Mouse (Mus musculus): ENCODE data around the gene Rcan3. TPM values are rescaled to one million over a fixed set of nuclear protein-coding genes. Genes with fewer than 3 reads are reported as not detected.

The Rcan3 gene
- polyA plus RNA-seq, 1 experiment from 2014 or later = 14.1 TPM

GRCm38 (mm10) chr4:135439904-135440522, 6.4 kb upstream of the Rcan3 start:
- Histone ChIP-seq H3K27ac (ENCODE audit: low read depth, low read length) (no peak overlapping the region), H3K4me3 (ENCODE audit: low read depth, low read length) (no peak overlapping the region), H3K36me3 (ENCODE audit: control insufficient read depth, insufficient read depth, low read length) (no peaks in the 10 kb centered on the region), H3K27me3 (ENCODE audit: control insufficient read depth, insufficient read depth, low read length) (no peaks in the 10 kb centered on the region), H3K9ac (ENCODE audit: low read length) (no peak overlapping the region), H3K4me2 (ENCODE audit: low read depth, low read length, severe bottlenecking) (no peak overlapping the region), H3K4me1 (replicated peaks; ENCODE audit: control insufficient read depth, insufficient read depth, low read length) (0 out of 2 replicates have a peak, but pooled peaks cover 2% of the 10 kb centered on the region), H3K9me3 (ENCODE audit: control insufficient read depth, low read length) (no peaks in the 10 kb centered on the region)
- 72% methylated on average over 9 of the region's 9 CpGs for WGBS
- ATAC-seq (replicated peaks; ENCODE audit: low FRiP score) (no peak), DNase-seq (ENCODE audit: low spot score) (peak; percentile 69)

- 0 out of 2 replicates have a peak, but pooled peaks cover 2% of the 10 kb centered on the region for H3K4me1 ChIP-seq (replicated peaks; ENCODE audit: control insufficient read depth, insufficient read depth, low read length)
- peak; percentile 86 for DNase-seq (ENCODE audit: low spot score)
- no peaks in the 10 kb centered on the region for H3K36me3 ChIP-seq (ENCODE audit: control insufficient read depth, insufficient read depth, low read length)
- H3K9me3 ChIP-seq (ENCODE audit: control insufficient read depth, low read length) = no peaks in the 10 kb centered on the region
- peak overlapping the region; percentile 6; the same call in 1 of the 2 replicates for H3K4me2 ChIP-seq (ENCODE audit: low read depth, low read length, severe bottlenecking)
- ATAC-seq (replicated peaks; ENCODE audit: low FRiP score) = peak; percentile 87
- H3K9ac ChIP-seq (ENCODE audit: low read length) = peak overlapping the region; percentile 47; the same call in 1 of the 2 replicates
- H3K27ac ChIP-seq (ENCODE audit: low read depth, low read length) = no peak overlapping the region
- H3K27me3 ChIP-seq (ENCODE audit: control insufficient read depth, insufficient read depth, low read length) = no peaks in the 10 kb centered on the region
- WGBS = 5% methylated on average over 15 of the region's 15 CpGs
- no peak overlapping the region for H3K4me3 ChIP-seq (ENCODE audit: low read depth, low read length)
These were observed 5.6 kb upstream of the Rcan3 start for GRCm38 (mm10) chr4:135439188-135439647.

- Histone ChIP-seq H3K9ac (ENCODE audit: low read length) (no peak overlapping the region), H3K9me3 (ENCODE audit: control insufficient read depth, low read length) (no peaks in the 10 kb centered on the region), H3K4me3 (ENCODE audit: low read depth, low read length) (no peak overlapping the region), H3K4me2 (ENCODE audit: low read depth, low read length, severe bottlenecking) (no peak overlapping the region), H3K27ac (ENCODE audit: low read depth, low read length) (no peak overlapping the region), H3K27me3 (ENCODE audit: control insufficient read depth, insufficient read depth, low read length) (no peaks in the 10 kb centered on the region), H3K36me3 (ENCODE audit: control insufficient read depth, insufficient read depth, low read length) (no peaks in the 10 kb centered on the region), H3K4me1 (replicated peaks; ENCODE audit: control insufficient read depth, insufficient read depth, low read length) (peaks cover 2% of the 10 kb centered on the region; the same call in 1 of the 2 replicates)
- ATAC-seq (replicated peaks; ENCODE audit: low FRiP score) (no peak), DNase-seq (ENCODE audit: low spot score) (no peak)
These were observed 4.3 kb upstream of the Rcan3 start for GRCm38 (mm10) chr4:135437924-135438323.

GRCm38 (mm10) chr4:135436291-135436690, 2.6 kb upstream of the Rcan3 start:
- no peak overlapping the region for H3K9ac ChIP-seq (ENCODE audit: low read length)
- 58% methylated on average over 13 of the region's 13 CpGs for WGBS
- H3K27me3 ChIP-seq (ENCODE audit: control insufficient read depth, insufficient read depth, low read length) = no peaks in the 10 kb centered on the region
- DNase-seq (ENCODE audit: low spot score) (no peak), ATAC-seq (replicated peaks; ENCODE audit: low FRiP score) (no peak)
- H3K36me3 ChIP-seq (ENCODE audit: control insufficient read depth, insufficient read depth, low read length) = no peaks in the 10 kb centered on the region
- H3K4me1 ChIP-seq (replicated peaks; ENCODE audit: control insufficient read depth, insufficient read depth, low read length) = peaks cover 2% of the 10 kb centered on the region; the same call in 1 of the 2 replicates
- no peak overlapping the region for H3K27ac ChIP-seq (ENCODE audit: low read depth, low read length)
- H3K9me3 ChIP-seq (ENCODE audit: control insufficient read depth, low read length) = no peaks in the 10 kb centered on the region
- no peak overlapping the region for H3K4me2 ChIP-seq (ENCODE audit: low read depth, low read length, severe bottlenecking)
- H3K4me3 ChIP-seq (ENCODE audit: low read depth, low read length) = no peak overlapping the region

GRCm38 (mm10) chr4:135434395-135434789, 739 bp upstream of the Rcan3 start:
- Histone ChIP-seq H3K4me2 (ENCODE audit: low read depth, low read length, severe bottlenecking) (peak overlapping the region; percentile 94), H3K9ac (ENCODE audit: low read length) (peak overlapping the region; percentile 80; the same call in 1 of the 2 replicates), H3K9me3 (ENCODE audit: control insufficient read depth, low read length) (no peaks in the 10 kb centered on the region), H3K4me1 (replicated peaks; ENCODE audit: control insufficient read depth, insufficient read depth, low read length) (peaks cover 2% of the 10 kb centered on the region; the same call in 1 of the 2 replicates), H3K36me3 (ENCODE audit: control insufficient read depth, insufficient read depth, low read length) (no peaks in the 10 kb centered on the region), H3K27ac (ENCODE audit: low read depth, low read length) (no peak overlapping the region), H3K4me3 (ENCODE audit: low read depth, low read length) (peak overlapping the region; percentile 66), H3K27me3 (ENCODE audit: control insufficient read depth, insufficient read depth, low read length) (no peaks in the 10 kb centered on the region)
- peak; percentile 19; the same call in 1 of the 2 replicates for ATAC-seq (replicated peaks; ENCODE audit: low FRiP score)
- no peak for DNase-seq (ENCODE audit: low spot score)
- WGBS = 31% methylated on average over 11 of the region's 11 CpGs

- 7% methylated on average over 10 of the region's 10 CpGs for WGBS
- no peak; the same call in 1 of the 2 replicates for ATAC-seq (replicated peaks; ENCODE audit: low FRiP score)
- no peak overlapping the region for H3K27ac ChIP-seq (ENCODE audit: low read depth, low read length)
These were observed 589 bp downstream of the Rcan3 start for GRCm38 (mm10) chr4:135433086-135433442.

GRCm38 (mm10) chr4:135429990-135430760, 3.5 kb downstream of the Rcan3 start:
- DNase-seq (ENCODE audit: low spot score) = no peak
- WGBS = 86% methylated on average over 8 of the region's 8 CpGs
- Histone ChIP-seq H3K9ac (ENCODE audit: low read length) (no peak overlapping the region), H3K4me2 (ENCODE audit: low read depth, low read length, severe bottlenecking) (no peak overlapping the region), H3K27me3 (ENCODE audit: control insufficient read depth, insufficient read depth, low read length) (no peaks in the 10 kb centered on the region), H3K4me1 (replicated peaks; ENCODE audit: control insufficient read depth, insufficient read depth, low read length) (no peaks in the 10 kb centered on the region; the same call in 1 of the 2 replicates), H3K27ac (ENCODE audit: low read depth, low read length) (no peak overlapping the region), H3K9me3 (ENCODE audit: control insufficient read depth, low read length) (no peaks in the 10 kb centered on the region), H3K36me3 (ENCODE audit: control insufficient read depth, insufficient read depth, low read length) (no peaks in the 10 kb centered on the region), H3K4me3 (ENCODE audit: low read depth, low read length) (no peak overlapping the region)
- ATAC-seq (replicated peaks; ENCODE audit: low FRiP score) = no peak

More at GRCm38 (mm10) chr4:135433086-135433442, 589 bp downstream of the Rcan3 start:
- H3K4me3 ChIP-seq (ENCODE audit: low read depth, low read length) = peak overlapping the region; percentile 66
- no peaks in the 10 kb centered on the region for H3K36me3 ChIP-seq (ENCODE audit: control insufficient read depth, insufficient read depth, low read length)
- H3K9me3 ChIP-seq (ENCODE audit: control insufficient read depth, low read length) = no peaks in the 10 kb centered on the region
- no peaks in the 10 kb centered on the region for H3K27me3 ChIP-seq (ENCODE audit: control insufficient read depth, insufficient read depth, low read length)
- peak overlapping the region; percentile 94 for H3K4me2 ChIP-seq (ENCODE audit: low read depth, low read length, severe bottlenecking)
- DNase-seq (ENCODE audit: low spot score) = no peak
- no peaks in the 10 kb centered on the region; the same call in 1 of the 2 replicates for H3K4me1 ChIP-seq (replicated peaks; ENCODE audit: control insufficient read depth, insufficient read depth, low read length)
- H3K9ac ChIP-seq (ENCODE audit: low read length) = peak overlapping the region; percentile 80

- H3K9me3 ChIP-seq (ENCODE audit: control insufficient read depth, low read length) = no peaks in the 10 kb centered on the region
- no peaks in the 10 kb centered on the region; the same call in 1 of the 2 replicates for H3K4me1 ChIP-seq (replicated peaks; ENCODE audit: control insufficient read depth, insufficient read depth, low read length)
- H3K27me3 ChIP-seq (ENCODE audit: control insufficient read depth, insufficient read depth, low read length) = no peaks in the 10 kb centered on the region
- no peak overlapping the region for H3K27ac ChIP-seq (ENCODE audit: low read depth, low read length)
- DNase-seq (ENCODE audit: low spot score) (no peak), ATAC-seq (replicated peaks; ENCODE audit: low FRiP score) (no peak)
- H3K4me3 ChIP-seq (ENCODE audit: low read depth, low read length) = no peak overlapping the region
- H3K4me2 ChIP-seq (ENCODE audit: low read depth, low read length, severe bottlenecking) = no peak overlapping the region
- H3K36me3 ChIP-seq (ENCODE audit: control insufficient read depth, insufficient read depth, low read length) = no peaks in the 10 kb centered on the region
- 82% methylated on average over 4 of the region's 4 CpGs for WGBS
- no peak overlapping the region for H3K9ac ChIP-seq (ENCODE audit: low read length)
These were observed 4.3 kb downstream of the Rcan3 start for GRCm38 (mm10) chr4:135429383-135429782.

Measured in forebrain, embryonic 11.5 days (tissue).